Mouse (Mus musculus): ENCODE results near the gene Tuba1a. TPM values are rescaled to one million over a fixed set of nuclear protein-coding genes. Genes with fewer than 3 reads are reported as not detected.

The Tuba1a gene
- 100 to 1,000 TPM in 1 of 2 experiments, 10 to 100 TPM in 1; 58.7 to 109 TPM for total RNA-seq (2021)
- long read RNA-seq, experiment 1, transcript Tuba1a-201 (4 exons, 1,803 nt), result major isoform, 146 of 156 reads
- long read RNA-seq, experiment 1, partial matches to known transcripts, result 10 of 156 reads
- long read RNA-seq, experiment 1, other reads (novel, unspliced or antisense), result 0 of 156 reads
- long read RNA-seq, experiment 2, transcript Tuba1a-201 (4 exons, 1,803 nt), result major isoform, 125 of 130 reads
- long read RNA-seq, experiment 2, partial matches to known transcripts, result 4 of 130 reads
- long read RNA-seq, experiment 2, other reads (novel, unspliced or antisense), result 1 of 130 reads

DNA sequence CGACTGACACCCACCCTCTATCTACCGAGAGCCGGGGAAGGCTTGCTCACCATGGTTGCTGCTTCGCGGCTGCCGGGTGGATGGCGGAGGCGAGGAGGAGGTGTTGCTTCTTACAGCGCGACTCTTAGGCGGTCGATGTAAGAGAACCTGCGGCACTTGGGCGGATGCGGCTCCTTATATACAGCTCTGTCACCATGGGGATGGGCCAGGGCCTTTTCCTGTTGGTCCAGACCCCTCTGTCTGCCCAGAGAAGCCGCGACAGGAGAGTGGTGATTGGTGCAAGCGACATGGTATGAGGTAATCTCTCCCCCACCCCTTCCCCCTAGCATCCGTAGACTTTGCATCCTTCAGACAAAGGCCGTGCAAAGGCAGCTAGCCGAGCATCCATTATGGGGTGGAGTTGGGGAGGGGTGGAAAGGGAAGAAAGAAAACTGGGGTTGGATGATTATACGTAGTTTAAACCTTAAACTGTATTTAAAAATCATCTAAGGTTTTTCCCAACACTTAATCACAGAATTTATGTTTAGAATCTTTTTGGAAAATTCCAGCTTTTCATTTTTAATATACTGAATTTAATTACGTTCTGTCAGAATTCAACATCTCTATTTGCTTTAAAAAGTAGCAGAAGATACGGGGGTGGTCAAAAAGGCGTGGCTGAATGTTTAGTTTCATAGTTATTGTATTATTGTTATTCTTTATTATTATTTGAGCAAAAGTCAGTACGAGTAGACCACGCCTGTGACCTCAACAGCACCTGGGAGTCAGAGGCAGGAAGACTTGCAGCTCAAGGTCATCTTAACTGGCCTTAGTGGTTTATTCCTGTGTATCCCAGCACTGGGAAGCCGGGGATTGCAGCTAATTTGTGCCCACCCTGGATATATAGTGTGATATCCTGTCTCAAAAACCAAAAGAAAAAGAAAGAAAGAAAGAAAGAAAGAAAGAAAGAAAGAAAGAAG, at the start of gene Tuba1a, which contains the start of gene Gm49450:
Gene Tuba1a (minus strand): TSS at position 303 of the 956 bp plus-strand sequence.
Gene Gm49450 (minus strand): TSS at position 151 of the 956 bp plus-strand sequence.
- intact Hi-C loops (cut with DNase I; ENCODE audit: low total_unique reads), result no loop called here
- peak; percentile 90 for DNase-seq

DNA sequence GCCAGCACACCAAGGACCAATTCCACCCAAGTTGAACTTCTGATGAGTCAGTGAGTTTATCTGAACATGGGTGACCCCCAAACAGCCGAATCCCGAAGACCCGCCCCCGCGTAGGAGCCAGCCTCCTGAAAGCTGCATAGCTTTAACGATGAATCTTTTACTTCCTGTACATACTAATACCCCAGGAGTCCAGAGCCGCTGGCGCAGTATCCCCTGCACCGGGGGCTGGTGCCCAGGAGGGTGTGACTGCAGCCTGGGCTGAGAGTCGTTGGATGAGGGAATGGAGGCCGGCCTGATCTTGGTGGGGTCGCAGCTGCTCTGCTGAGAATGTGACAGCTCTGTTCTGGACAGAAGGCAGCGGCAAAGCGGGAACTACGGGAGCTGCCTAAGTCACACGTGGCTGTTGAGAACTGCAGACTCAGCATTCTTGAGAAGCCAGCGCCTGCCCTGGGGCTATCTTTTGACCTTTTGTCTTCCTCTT, 48.0 kb upstream of the Tuba1a start:
- intact Hi-C loops (cut with DNase I; ENCODE audit: low total_unique reads), result no loop called here
- peak; percentile 32 for DNase-seq

DNA sequence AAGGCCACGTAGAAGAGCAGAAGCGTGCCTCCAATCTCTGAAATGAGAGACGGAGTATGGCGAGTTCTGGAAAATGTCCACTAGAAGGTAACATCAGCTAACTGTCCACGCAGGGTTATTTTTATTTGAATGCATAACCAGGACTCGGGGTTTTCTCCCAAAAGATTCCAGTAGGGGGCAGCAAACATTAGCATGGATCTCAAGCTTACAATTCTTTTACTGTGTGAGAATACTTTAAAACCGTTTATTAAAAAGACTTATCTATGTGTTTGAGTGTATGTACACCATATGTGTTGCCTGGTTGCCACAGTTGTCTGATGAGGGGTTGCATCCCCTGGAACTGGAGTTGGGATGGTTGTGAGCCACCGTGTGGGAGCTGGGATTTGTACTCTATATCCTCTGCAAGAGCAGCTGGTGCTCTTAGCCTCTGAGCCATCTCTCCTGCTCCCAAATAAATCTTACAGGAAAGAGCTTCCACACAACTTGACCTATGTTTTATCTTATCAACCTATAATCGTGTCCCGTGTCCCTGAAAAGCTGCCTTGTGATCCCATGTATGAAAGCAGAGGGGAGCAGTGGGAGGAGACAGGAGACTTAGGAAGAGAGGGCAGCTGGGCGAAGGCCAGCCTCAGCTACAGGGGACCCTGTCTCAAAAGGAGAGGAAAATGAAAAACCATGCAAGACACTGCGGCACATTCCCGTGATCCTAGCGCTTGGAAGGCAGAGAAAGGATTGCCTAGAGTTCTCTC, 47.2 kb upstream of the Tuba1a start:
- intact Hi-C loops (cut with DNase I; ENCODE audit: low total_unique reads), result no loop called here
- DNase-seq, result peak; percentile 45

DNA sequence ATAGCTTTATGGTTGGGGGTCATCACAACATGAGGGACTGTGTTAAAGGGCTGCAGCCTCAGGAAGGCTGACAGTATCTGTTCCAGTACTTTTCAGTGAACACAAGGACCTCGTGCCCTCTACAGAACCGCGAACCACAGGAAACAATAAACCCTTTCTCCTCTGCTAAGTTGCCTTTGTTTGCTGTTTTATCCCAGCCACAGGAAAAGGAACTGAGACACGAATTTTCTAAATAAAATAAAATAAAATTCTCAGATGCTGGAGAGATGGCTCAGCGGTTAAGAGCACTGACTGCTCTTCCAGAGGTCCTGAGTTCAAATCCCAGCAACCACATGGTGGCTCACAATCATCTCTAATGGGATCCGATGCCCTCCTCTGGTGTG, 45.3 kb upstream of the Tuba1a start:
- intact Hi-C loops (cut with DNase I; ENCODE audit: low total_unique reads), result loop anchor here (5.0 to 10.0 kb wide), 3 partner anchors 56 to 1644 kb away; partner anchors contain the start of gene Rhebl1
- DNase-seq, result no peak

DNA sequence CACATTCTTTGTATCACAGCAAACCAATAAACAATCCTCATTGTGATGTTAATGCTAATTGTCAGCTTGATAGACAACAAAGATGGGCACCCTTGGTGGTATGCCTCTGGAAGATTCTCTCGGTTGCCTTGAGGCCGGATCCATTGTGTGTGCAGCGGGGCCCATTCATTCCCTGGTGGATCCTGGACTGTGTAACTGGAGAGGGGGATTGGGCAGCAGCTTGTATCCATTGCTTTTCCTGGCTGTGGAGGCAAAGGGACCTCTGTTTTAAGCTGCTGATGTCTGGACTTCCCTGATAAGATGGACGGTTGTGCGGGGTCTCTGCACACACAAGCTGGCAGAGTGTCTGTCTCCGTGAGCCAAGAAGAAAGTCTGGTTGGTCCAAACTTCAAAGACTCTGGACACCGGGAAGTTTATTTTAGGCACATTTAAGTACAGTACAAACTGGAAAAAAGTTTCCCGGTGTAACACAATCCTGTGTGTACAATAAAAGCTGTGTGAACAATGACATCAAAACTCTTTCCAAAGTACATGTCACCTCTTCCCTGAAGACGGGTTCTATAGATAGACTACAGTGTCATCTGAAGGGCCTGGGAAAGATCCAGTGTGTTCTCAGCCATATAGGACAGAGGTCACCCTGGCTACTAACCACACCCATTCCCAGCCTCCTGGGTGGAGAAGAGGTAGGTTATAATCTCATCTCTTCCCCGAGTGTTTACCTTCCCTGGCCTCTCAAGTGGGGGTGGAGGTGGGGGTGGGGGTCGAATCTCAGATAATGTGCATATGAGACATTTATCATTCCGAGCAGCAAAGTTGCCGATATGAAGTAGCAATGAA, 44.7 kb upstream of the Tuba1a start:
- no peak for DNase-seq
- intact Hi-C loops (cut with DNase I; ENCODE audit: low total_unique reads), result loop anchor here (5.0 to 10.0 kb wide), 3 partner anchors 56 to 1643 kb away; partner anchors contain the start of gene Rhebl1

DNA sequence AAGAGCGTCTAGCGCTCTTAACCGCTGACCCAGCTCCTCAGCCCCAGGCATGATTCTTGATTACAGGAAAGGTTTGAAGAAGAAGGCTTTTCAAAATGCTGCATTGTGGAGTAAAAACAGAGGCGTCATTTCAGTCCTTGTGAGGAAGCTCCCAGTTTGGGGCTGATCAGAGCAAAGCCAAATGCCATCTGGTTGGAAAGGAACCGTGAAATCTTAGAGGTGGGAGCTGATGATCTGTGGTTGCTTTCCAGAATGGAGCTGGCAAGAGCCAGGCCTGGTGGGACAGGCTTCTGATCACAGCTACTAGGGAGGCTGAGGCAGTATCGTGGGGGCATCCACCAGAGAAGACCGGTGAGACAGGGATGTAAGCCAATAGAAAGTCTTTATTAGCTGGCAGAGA, 43.3 kb upstream of the Tuba1a start:
- no peak for DNase-seq

DNA sequence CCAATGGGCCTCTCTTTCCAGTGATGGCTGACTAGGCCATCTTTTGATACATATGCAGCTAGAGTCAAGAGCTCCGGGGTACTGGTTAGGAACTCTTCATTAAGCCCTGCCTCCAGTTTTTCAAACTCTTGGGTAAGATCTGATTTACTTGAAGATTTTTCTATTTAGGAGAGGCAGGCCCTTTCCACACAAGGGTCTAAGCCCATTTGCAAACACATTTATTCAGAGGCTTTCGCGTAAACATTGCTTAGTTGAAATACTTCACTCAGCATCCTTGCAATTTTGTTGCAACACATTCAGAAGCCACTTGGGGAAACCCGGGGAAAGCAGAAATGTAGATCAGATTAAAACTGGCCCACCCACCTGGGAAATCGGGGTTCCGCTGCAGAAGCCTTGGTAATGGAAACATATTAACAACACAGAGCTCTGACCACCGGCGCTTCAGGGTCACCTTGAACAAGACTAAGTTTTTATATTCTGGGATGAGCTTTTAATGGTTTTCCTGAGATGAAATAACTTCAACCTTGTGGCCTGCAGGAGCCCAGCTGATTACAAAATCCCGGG, 41.5 kb upstream of the Tuba1a start:
- intact Hi-C loops (cut with DNase I; ENCODE audit: low total_unique reads), result loop anchor here (5.0 to 10.0 kb wide), 4 partner anchors 53 to 1640 kb away; partner anchors contain the start of genes Kmt2d and Rhebl1
- DNase-seq, result no peak

More for the DNA sequence above, 43.3 kb upstream of the Tuba1a start:
- intact Hi-C loops (cut with DNase I; ENCODE audit: low total_unique reads), result loop anchor here (5.0 to 10.0 kb wide), 3 partner anchors 55 to 1642 kb away; partner anchors contain the start of gene Rhebl1

DNA sequence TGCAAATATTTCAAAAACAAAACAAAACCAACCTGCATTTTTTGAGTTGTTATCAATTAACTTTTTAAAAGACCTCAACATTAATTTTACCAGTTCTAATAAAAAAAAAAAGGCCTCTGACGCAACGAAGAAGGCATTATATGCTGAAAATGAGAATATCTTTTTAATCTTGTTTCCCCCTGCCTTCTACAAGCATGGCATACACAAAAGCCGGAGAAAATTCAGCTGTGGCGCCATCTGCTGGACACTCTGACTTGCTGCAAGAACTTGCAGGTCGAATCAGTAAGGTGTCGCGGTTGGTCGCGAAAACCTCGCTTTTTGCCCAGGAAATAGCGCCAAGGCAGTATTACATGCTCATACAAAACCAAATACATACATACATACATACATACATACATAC, 40.4 kb upstream of the Tuba1a start:
- DNase-seq, result peak; percentile 88
- intact Hi-C loops (cut with DNase I; ENCODE audit: low total_unique reads), result loop anchor here (5.0 to 10.0 kb wide), 2 partner anchors 122 to 1639 kb away; partner anchors contain the start of gene Kmt2d

DNA sequence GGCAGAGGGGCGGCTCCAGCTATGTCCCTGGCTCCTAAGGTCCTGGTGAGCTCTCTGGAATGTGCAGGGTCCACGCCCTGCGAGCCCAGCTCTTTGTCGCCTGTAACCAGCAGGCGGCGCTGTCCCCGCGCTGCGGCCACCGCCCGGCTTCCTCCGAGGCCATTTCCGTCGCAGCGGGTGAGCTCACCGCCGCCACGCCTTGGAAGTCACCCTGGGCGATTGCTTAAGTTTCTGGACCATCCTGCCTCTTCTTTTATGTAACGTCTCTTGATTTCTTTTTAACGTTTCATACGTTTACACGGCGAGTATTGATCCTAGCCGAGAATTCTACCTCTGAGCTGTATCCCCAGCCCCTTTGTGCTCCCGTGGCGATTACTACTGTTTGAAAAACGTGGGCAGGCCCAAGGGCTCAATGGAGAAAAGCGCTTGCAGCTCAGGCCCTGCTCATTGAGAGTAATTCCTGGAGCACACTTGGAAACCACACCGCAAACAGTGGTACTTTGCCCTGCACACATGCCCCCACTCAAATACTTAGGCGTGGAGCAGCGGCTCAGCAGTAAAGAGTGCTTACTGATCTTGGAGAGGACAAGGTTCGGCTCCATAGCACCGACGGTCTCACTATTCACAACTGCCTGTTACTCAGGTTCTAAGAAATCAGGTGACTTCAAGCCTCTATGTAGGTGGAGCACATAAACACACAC, 39.7 kb upstream of the Tuba1a start:
- intact Hi-C loops (cut with DNase I; ENCODE audit: low total_unique reads), result loop anchor here (5.0 to 10.0 kb wide), 2 partner anchors 121 to 1638 kb away; partner anchors contain the start of gene Kmt2d
- DNase-seq, result peak; percentile 95

DNA sequence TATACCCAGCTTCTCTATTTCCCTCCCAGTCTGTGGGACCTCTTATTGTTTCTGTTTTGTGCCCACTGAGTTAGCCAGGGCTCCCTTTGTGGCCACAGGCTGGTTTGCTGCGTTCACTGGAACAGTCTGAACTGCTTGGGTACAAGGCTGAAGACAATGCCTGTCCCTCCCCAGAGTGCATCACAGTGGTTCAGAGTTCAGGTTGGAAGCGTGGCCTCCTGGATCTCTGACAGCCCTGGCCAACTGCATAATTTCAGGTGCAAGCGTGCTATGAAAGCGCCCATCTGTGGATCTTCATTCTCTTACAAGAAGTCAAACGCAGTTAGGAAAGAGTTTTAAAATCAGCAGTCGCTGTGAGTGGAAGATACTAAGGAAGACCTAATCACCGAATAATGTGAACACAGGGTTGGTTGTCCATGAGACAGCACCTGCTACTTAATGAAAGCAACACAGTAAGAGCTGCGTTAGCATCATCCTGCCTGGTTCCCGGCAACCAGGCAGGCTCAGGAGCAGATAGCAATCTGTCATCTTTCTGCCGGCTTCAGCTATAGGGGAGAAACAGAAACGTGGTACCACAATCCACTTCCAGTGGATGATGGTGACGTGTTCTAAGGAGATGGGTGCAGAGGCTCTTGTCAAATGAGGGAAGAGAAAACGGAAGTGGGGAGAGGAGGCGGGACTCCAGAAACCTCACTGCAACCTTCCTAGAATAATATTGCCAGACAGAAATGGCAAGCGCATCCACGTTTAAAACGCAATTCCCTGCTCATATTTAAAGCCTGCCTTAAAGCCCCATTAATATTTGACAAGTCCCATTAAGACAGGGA, 38.8 kb upstream of the Tuba1a start:
- DNase-seq, result no peak
- intact Hi-C loops (cut with DNase I; ENCODE audit: low total_unique reads), result loop anchor here (5.0 to 10.0 kb wide), 2 partner anchors 120 to 1637 kb away; partner anchors contain the start of gene Kmt2d

DNA sequence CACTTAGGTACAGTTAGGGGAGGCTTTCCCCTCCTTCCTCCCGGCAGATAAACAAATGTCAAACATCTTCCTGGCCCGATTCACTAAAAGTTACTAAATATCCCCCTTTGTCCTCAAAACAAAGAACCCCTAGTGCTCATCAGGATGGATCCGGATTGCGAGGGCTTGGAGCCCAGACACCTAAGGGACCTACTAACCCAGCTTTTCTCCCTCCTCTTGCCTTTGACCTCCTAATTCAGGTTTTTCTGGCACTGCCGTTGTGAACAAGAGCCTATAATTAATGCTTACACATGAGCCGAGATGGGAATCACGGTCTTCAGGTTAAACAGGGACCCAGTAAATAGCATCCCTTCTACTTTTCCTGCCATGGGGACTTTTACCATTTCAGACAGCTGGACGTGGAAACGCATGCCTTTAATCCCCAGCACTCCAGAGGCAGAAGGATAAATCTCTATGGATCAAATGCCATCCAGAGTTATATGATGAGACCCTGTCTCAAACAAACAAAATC, 38.1 kb upstream of the Tuba1a start:
- no peak for DNase-seq
- intact Hi-C loops (cut with DNase I; ENCODE audit: low total_unique reads), result loop anchor here (5.0 to 10.0 kb wide), 2 partner anchors 119 to 1637 kb away; partner anchors contain the start of gene Kmt2d

DNA sequence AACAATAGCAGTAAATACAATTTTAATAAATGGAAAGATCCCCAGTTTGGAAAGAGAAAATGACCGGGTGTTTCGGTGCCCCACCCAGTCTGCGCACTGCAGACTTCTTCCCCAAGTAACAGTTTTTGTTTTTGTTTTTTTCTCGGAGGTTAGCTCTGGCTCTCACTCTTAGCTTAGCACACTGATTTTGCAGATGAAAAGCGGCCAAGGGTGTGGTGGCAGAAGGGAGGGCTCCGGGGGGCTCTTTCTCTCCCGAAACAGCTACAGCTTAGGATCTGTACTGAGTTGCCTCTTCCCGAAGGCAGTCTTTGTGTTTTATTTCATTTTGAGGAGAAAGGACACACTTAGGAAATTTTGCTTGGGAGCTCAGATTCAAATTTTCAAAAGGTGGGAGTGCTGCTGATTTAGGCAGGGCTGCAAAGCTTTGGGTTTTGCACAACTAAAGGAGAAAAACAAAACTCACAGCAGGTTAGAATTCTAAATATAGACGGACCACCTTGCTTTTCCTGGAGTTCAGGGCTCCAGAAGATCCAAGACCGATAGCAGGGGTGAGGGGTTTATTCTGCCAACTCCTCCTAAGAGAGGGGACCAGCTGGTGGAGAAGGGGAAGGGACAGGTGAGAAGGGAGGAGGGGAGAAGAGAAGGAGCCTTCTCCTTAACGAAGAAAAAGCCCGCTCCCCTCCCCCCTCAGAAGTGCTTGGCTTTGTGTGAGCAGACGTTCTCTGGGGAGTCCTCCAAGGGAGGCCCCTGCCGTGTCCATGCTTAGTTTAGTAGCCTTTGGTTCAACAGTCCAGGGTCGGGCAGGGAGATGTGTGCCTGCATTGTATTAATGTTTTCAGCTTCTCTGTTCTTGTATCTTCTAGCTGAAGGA, 37.4 kb upstream of the Tuba1a start:
- DNase-seq, result peak; percentile 51
- intact Hi-C loops (cut with DNase I; ENCODE audit: low total_unique reads), result loop anchor here (5.0 to 10.0 kb wide), 2 partner anchors 119 to 1636 kb away; partner anchors contain the start of gene Kmt2d

DNA sequence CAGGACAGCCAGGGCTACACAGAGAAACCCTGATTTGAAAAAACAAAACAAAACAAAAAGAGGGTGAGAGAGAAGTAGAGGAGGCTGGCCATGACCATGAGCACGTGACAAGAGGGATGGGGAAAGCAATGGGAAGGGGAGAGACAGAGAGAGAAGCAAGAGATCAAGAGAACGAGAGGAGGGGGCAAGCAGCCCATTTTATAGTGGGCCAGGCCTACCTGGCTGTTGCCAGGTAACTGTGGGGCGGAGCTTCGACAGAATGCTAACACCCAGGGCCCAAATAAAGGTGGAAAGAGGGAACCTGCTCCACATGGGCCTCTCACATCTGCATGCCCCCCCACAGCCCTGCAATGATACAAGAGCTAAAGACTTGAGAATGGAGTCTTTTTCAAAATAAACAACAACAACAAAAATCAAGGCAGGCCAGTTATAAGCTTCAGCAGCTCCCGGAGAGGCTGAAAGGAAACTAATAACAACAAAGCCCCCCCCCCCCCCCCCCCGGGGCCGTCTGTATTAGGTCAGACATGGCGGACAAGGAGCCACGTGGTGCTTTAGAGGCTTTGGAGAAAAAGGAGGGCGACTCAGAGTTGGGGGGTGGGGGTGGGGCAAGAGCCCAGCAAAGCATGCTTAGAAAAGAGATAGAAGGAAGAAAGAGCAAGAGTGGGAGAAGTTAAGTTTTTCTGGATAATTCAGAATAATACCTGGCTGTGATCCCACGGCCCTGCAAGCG, 36.4 kb upstream of the Tuba1a start:
- intact Hi-C loops (cut with DNase I; ENCODE audit: low total_unique reads), result loop anchor here (5.0 to 10.0 kb wide), 2 partner anchors 118 to 1635 kb away; partner anchors contain the start of gene Kmt2d
- no peak for DNase-seq

DNA sequence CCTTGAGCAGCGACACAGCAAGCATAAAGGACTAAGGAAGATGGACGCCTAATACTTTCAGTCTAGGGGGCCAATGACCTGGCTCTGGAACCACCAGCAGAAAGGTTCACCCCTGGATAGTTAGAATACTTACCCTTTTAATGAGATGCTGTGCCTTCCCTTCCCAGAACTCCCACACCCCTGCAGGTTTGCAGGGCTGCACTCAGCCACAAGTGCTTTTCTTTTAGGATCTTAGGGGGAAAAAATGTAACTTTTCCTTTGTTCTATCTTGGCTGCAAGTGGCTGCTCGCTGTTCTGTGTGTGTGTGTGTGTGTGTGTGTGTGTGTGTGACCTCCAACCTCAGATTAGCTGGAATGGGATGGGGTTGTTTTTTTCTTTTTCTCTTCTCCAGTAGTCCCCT, 35.3 kb upstream of the Tuba1a start:
- DNase-seq, result no peak
- intact Hi-C loops (cut with DNase I; ENCODE audit: low total_unique reads), result no loop called here
